Mouse (Mus musculus) cortical plate, adult 2 months (tissue): ENCODE results near the gene Ifitm6. TPM values are rescaled to one million over a fixed set of nuclear protein-coding genes. Genes with fewer than 3 reads are reported as not detected.

Experiments used
- H3K27ac ChIP-seq: fragments of 200-500 bp; 2 replicates; pipeline ENCODE4 v1.5.1; 2012; ENCODE audit warnings: low read length, control low read depth, inconsistent platforms; ENCODE audit not compliant: insufficient read depth
- H3K4me1 ChIP-seq: fragments of 200-500 bp; 2 replicates; pipeline ENCODE4 v1.6.1; 2011; ENCODE audit warnings: low read length; ENCODE audit not compliant: control insufficient read depth, insufficient read depth
- H3K4me3 ChIP-seq: fragments of 200-500 bp; 2 replicates; pipeline ENCODE4 v1.5.1; 2011; ENCODE audit warnings: mild to moderate bottlenecking, low read length, control low read depth; ENCODE audit not compliant: insufficient read depth
- CTCF ChIP-seq: fragments of 200-500 bp; IDR thresholded peaks from 2 replicates; pipeline ENCODE4 v1.5.1; 2011; ENCODE audit warnings: mild to moderate bottlenecking, control low read depth, low read length; ENCODE audit not compliant: insufficient read depth; ENCODE audit errors: extremely low read depth
- POLR2A ChIP-seq: fragments of 200-500 bp; IDR thresholded peaks from 2 replicates; pipeline ENCODE4 v1.6.1; 2011; ENCODE audit warnings: mild to moderate bottlenecking, low read length, control low read depth; ENCODE audit not compliant: insufficient read depth; ENCODE audit errors: extremely low read depth
- polyA plus RNA-seq: library from polyadenylated mRNA; depleted of rRNA; stranded (reverse); fragments of >200 nt; gene quantifications from 2 replicates; pipeline ENCODE4 v1.2.3, GENCODE M21; 2012

Gene Ifitm6
- polyA plus RNA-seq, 1 experiment = 1.3 TPM

DNA sequence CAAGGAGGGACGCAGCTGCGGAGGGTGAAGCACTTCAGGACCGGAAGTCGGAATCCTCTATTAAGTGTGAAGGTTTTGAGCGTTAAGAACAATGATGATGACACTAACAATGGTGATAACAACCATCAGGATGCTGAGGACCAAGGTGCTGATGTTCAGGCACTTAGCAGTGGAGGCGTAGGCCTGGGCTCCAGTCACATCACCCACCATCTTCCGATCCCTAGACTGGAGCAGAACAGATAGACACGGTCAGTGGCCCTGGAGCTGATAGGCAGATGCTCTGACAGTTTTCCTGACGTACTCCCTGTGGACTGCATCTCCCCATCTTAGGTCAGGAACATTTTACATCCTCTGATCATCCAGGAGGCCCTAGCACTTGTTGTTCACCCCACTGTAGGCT, 8.1 kb downstream of the Ifitm6 start:
- TF ChIP-seq CTCF (no peak), POLR2A (no peak)
- Histone ChIP-seq H3K4me1 (no peaks in the 10 kb centered on the region), H3K4me3 (no peak overlapping the region; the same call in 1 of the 2 replicates), H3K27ac (no peak overlapping the region)

DNA sequence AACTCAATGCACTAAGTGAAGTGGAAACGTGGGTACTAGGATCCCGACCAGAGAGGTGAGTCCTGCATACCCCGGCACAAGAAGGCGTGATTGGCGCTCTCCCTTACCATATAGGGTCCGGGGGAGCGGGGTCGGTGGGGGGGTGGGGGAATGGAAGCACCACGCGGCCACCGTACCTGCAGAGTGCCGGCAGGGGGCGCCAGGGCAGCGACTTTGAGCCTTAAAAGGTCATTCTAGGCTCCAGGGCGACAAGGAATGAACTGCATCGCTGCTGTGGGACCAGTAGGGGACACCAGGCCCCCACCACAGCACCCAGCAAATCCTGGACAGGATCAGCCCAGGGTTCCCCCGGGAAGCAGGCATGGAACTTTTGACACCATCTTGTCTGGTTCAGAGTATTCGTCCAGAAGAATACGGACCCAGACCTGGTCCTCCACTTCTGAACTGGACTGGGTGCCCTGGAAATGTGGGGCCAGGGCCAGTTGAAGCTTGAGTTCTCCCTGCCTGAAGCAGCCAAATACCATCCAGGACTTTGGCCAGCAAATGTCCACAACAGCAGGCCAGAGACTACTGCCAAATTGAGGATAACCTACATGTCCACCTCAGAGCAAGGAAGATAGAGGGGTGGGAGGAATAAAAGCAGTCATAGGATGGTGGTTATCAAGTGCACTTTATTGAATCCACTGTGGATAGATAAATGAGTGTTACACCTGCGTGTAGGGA, 8.6 kb downstream of the Ifitm6 start:
- no peaks in the 10 kb centered on the region for H3K4me1 ChIP-seq
- peak; percentile 64 for TF ChIP-seq CTCF
- TF ChIP-seq POLR2A = no peak
- no peak overlapping the region for H3K4me3 ChIP-seq
- H3K27ac ChIP-seq = no peak overlapping the region

DNA sequence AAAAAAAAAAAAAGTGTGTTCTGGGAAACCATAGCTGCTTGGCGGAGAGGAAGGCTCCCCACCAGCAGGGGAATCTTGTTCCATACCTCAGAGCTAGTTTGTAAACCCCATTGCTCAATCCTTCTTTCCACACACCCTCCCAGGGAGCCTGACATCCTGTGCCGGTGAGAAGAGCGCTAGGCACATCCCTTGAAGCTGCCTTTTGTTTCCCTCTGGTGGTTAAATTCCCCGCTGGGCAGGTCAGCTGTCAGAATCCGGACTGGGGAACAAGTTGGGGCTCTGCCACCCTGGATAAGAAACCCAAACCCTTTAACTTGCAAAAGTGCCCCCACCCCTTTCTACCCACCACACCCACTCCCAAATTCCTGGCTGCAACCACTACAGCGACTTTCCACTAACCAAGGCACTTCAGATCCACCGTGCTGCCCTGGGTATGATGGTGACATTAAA, 9.4 kb downstream of the Ifitm6 start:
- TF ChIP-seq CTCF = no peak
- TF ChIP-seq POLR2A = no peak
- Histone ChIP-seq H3K27ac (no peak overlapping the region), H3K4me1 (no peaks in the 10 kb centered on the region), H3K4me3 (no peak overlapping the region)

DNA sequence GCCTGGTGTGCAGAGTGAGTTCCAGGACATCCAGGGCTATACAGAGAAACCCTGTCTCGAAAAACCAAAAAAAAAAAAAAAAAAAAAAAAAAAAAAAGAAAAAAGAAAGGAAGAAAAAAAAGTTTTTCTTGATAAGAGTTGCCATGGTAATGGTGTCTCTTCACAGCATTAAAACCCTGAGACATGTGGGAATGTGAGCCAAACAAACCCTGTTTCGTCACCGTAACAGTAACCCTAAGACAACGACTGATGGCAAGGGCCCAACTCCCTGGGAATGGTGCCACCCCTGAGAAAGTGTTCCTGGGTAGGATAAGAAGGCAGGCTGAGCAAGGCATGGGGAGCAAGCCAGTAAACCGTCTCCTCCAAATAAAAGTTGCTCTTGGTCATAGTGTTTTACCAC, 10.8 kb downstream of the Ifitm6 start:
- H3K27ac ChIP-seq = no peak overlapping the region
- TF ChIP-seq POLR2A (no peak), CTCF (no peak)
- H3K4me1 ChIP-seq = no peaks in the 10 kb centered on the region
- H3K4me3 ChIP-seq = no peak overlapping the region

DNA sequence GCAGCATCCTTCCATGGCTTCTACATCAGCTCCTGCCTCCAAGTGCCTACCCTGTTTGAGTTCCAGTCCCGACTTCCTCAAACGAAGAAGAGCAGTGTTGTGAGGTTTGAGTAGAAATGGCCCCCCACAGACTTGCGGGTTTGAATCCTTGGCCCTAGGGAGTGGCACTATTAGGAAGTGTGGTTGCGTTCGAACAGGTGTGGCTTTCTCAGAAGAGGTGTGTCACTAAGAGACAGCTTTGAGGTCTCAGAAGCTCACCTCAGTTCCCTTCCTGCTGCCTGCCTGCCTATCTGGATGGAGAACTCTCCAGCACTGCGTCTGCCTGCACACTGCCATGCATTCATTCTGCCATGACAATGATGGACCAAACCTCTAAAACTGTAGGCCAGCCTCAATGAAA, 11.3 kb downstream of the Ifitm6 start:
- TF ChIP-seq POLR2A = no peak
- no peak for TF ChIP-seq CTCF
- H3K4me3 ChIP-seq = no peak overlapping the region
- H3K27ac ChIP-seq = no peak overlapping the region
- H3K4me1 ChIP-seq = no peaks in the 10 kb centered on the region

DNA sequence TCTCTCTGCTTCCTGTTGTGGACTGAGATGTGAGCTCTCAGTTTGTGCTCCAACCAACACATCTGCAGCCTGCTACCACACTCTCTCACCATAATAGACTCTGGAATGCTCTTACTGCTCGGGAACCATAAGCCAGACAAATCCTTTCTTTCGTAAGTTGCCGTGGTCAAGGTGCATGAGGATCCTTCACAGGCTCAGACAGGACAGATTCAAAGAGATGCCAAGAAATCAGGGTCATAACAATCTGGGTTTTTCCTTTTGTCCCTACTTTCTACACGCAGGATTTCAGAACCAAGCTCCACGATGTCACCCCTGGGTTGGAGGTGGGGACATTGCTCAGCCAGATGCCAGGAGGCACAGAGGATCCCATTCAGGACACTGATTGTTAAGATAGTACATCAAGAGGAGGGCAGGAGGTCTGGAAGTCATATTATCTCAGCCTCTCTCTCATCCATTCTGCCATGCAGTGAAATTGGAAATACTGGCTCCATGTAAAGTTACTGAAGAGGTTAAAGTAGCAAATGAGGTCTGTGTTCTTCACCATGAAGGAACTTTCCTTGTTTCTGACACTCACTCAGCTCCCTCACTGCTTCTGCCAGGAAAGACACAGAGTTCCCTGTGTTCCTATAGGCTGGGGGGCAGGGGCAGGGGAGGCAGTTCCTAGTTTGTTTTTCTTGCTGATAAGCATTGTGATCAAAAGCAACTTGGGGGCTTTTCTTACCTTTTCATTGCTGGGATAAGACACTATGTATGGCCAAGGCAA, 14.3 kb downstream of the Ifitm6 start:
- H3K27ac ChIP-seq = no peak overlapping the region
- TF ChIP-seq POLR2A = no peak
- no peak for TF ChIP-seq CTCF
- no peak overlapping the region for H3K4me3 ChIP-seq
- H3K4me1 ChIP-seq = no peaks in the 10 kb centered on the region

DNA sequence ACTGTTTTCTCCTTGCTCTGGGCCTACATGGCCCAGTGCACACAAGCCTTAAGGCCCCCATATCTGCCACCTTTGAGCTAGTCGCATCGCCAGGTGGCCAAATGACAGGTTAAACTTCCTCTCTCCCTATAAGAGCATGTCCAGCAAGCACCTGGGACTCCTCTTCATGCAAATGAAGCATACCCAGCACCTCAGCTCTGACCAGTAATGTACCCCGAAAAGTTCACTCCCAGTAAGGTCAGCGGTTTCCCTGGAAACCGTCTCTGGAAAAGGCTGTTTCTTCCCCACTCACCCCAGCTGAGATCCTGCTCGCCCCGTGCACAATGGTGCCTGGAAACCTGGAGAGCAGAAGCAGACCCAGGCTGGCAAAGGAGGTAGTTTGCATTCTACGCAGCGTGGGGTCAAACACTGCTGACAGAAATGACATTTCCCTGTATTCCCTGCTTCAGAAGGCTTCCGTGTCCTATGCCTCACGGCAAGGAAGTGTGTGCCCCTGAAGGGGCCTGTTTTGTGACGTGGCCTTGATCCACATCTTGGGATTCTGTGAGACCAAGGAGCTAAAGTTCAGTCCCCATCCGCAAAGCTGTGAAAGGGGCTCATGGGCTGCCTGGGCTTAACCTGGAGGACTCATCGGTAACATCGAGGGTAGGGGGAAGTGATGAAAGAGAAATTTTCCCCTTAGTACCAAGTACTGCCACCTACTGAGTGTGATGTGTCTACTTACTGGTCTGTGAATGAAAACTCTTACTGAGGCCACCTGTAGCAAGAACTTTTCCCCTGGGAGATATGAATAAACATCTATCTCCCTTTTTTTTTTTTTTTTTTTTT, 16.6 kb downstream of the Ifitm6 start:
- Histone ChIP-seq H3K4me1 (no peaks in the 10 kb centered on the region), H3K27ac (no peak overlapping the region), H3K4me3 (no peak overlapping the region)
- TF ChIP-seq CTCF (no peak), POLR2A (no peak)

DNA sequence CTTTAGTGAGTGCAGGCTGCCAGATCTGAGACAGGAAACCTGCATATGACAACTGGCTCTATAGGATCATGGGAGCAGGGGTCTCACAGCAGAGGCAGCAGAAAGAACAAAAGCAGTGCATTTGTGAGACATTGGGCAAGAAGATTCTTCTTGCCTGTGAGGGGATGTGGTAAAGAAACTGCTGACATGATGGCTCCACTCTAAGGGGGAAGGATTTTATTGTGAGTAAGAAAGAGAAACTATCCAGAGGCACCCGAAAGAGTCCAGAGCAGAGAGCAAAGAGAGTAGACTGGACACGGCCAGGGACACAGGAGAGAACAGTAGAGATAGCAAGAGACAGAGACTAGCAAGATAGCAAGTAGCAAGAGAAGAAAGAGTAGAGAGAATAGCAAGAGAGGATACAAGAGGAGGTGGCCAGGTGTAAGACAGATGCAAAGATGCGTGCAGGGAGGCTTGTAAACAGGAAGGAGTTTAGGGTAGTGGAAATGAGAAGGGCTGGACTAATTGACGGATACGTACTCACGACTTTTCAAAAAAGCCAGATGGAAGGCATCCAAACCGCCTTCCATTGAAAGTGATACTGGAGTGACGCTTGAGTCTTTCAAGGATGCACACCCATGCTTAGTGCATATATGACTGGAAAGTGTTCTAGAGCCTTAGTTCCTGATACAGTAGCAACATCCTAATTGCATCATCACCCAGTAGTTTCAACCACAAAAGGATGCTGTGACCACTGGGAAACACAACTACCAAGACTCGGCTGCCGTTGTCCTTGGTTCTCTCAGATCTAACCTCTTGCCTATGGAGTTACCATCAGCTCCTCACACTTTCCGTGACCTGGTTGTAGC, 18.6 kb downstream of the Ifitm6 start:
- TF ChIP-seq POLR2A (no peak), CTCF (no peak)
- peak overlapping the region; percentile 31; the same call in 1 of the 2 replicates for H3K27ac ChIP-seq
- H3K4me1 ChIP-seq = no peaks in the 10 kb centered on the region
- no peak overlapping the region for H3K4me3 ChIP-seq
